Mouse (Mus musculus): Measurements from ENCODE around the gene Abcc1. TPM values are rescaled to one million over a fixed set of nuclear protein-coding genes. Genes with fewer than 3 reads are reported as not detected.

Gene Abcc1
- polyA plus RNA-seq, 1 experiment = not detected

DNA sequence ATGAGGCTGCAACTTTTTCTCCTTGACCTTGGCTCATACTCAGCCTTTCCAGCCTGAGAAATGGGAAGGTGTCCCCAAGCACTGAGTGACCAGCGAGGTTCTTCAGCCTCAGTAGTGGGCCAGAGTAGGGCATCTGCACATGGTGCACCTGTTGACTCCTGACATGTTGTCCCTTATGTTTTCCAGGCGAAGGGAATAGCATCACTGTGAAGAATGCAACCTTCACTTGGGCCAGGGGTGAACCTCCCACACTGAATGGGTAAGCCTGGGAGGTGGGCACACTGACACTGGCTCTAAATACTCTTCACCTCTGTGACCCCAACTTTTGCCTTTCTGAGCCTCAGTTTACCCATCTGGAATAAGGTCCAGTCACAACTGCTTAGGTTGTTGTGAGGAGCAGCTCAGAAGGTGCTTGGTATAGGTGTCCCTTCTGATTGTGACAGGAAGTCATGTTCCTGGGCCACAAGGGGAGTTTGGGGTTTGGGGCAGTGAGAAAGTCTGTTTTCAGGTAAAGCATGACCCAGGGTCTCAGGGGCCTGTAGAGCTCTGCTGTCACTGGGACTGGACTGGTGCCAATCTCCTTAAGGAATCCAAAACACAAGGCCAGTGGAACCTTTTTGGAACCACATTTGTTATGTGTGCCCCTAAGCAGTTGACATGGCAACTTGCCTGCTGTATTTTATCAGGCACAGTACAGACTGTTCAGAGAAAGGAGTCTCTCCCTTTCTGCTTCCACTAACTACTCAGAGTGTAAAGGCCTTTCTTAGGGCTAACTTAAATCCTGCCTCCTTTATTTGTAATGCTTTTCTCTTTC is 78.7 kb downstream of the Abcc1 start:
- 91% methylated on average over 2 of the region's 2 CpGs for WGBS
- no peak overlapping the region for H3K4me3 ChIP-seq (ENCODE audit: insufficient read depth, low read depth, low read length)
- H3K27ac ChIP-seq (ENCODE audit: insufficient read depth, low read depth, low read length) = no peak overlapping the region
- no peak for TF ChIP-seq POLR2A (IDR thresholded peaks at IDR 0.05; ENCODE audit: insufficient read depth, low read depth, low read length)
- no peak for TF ChIP-seq CTCF (IDR thresholded peaks at IDR 0.05; ENCODE audit: insufficient read depth, low read depth, low read length)
- 0 out of 2 replicates have a peak, but pooled peaks cover 3% of the 10 kb centered on the region for H3K4me1 ChIP-seq (ENCODE audit: control insufficient read depth, insufficient read depth, low read length)

GRCm38 (mm10) chr16:14444059-14444855 is 82.9 kb downstream of the Abcc1 start:
- no peak for TF ChIP-seq CTCF (IDR thresholded peaks at IDR 0.05; ENCODE audit: insufficient read depth, low read depth, low read length)
- no peak for TF ChIP-seq POLR2A (IDR thresholded peaks at IDR 0.05; ENCODE audit: insufficient read depth, low read depth, low read length)
- WGBS = 66% methylated on average over 6 of the region's 6 CpGs
- Histone ChIP-seq H3K27ac (ENCODE audit: insufficient read depth, low read depth, low read length) (no peak overlapping the region), H3K4me1 (ENCODE audit: control insufficient read depth, insufficient read depth, low read length) (peaks cover 2% of the 10 kb centered on the region; the same call in 1 of the 2 replicates), H3K4me3 (ENCODE audit: insufficient read depth, low read depth, low read length) (no peak overlapping the region)

DNA sequence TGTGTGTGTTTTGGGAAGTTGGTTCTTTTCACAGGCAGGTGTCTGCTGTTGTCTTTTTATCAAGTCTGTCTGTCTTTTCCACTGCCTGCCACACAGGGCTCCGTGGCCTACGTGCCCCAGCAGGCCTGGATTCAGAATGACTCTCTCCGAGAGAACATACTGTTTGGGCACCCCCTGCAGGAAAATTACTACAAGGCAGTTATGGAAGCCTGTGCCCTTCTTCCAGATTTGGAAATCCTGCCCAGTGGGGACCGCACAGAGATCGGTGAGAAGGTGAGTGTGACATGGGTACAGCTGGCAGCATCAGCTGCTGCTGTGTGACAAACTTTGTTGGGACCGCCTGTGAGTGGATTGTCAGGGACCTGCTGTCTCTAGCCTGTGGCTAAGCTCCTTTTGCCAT is 83.8 kb downstream of the Abcc1 start:
- no peak overlapping the region for H3K27ac ChIP-seq (ENCODE audit: insufficient read depth, low read depth, low read length)
- TF ChIP-seq POLR2A (IDR thresholded peaks at IDR 0.05; ENCODE audit: insufficient read depth, low read depth, low read length) = no peak
- H3K4me1 ChIP-seq (ENCODE audit: control insufficient read depth, insufficient read depth, low read length) = peaks cover 7% of the 10 kb centered on the region; the same call in 1 of the 2 replicates
- 73% methylated on average over 6 of the region's 6 CpGs for WGBS
- H3K4me3 ChIP-seq (ENCODE audit: insufficient read depth, low read depth, low read length) = no peak overlapping the region

GRCm38 (mm10) chr16:14447366-14447765 is 86.0 kb downstream of the Abcc1 start:
- Histone ChIP-seq H3K27ac (ENCODE audit: insufficient read depth, low read depth, low read length) (no peak overlapping the region), H3K4me1 (ENCODE audit: control insufficient read depth, insufficient read depth, low read length) (peaks cover 12% of the 10 kb centered on the region; the same call in 1 of the 2 replicates), H3K4me3 (ENCODE audit: insufficient read depth, low read depth, low read length) (no peak overlapping the region)
- TF ChIP-seq POLR2A (IDR thresholded peaks at IDR 0.05; ENCODE audit: insufficient read depth, low read depth, low read length) = no peak
- TF ChIP-seq CTCF (IDR thresholded peaks at IDR 0.05; ENCODE audit: insufficient read depth, low read depth, low read length) = no peak
- 85% methylated on average over 4 of the region's 4 CpGs for WGBS

DNA sequence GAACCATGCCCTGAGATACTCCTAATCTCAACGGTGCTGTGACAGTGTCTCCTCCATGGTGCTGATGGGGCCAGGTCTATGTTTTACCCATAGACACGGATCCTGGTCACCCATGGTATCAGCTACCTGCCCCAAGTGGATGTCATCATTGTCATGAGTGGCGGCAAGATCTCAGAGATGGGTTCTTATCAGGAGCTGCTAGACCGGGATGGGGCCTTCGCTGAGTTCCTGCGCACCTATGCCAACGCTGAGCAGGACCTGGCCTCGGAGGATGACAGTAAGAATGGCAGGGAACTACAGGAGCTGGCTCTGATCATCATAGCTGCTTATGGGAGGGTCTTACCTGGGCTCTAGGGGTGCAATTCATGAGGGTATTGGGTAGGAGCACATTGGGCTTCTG is 86.9 kb downstream of the Abcc1 start:
- peaks cover 17% of the 10 kb centered on the region for H3K4me1 ChIP-seq (ENCODE audit: control insufficient read depth, insufficient read depth, low read length)
- WGBS = 97% methylated on average over 8 of the region's 8 CpGs
- H3K27ac ChIP-seq (ENCODE audit: insufficient read depth, low read depth, low read length) = no peak overlapping the region
- TF ChIP-seq CTCF (IDR thresholded peaks at IDR 0.05; ENCODE audit: insufficient read depth, low read depth, low read length) = no peak
- TF ChIP-seq POLR2A (IDR thresholded peaks at IDR 0.05; ENCODE audit: insufficient read depth, low read depth, low read length) = no peak
- H3K4me3 ChIP-seq (ENCODE audit: insufficient read depth, low read depth, low read length) = no peak overlapping the region

DNA sequence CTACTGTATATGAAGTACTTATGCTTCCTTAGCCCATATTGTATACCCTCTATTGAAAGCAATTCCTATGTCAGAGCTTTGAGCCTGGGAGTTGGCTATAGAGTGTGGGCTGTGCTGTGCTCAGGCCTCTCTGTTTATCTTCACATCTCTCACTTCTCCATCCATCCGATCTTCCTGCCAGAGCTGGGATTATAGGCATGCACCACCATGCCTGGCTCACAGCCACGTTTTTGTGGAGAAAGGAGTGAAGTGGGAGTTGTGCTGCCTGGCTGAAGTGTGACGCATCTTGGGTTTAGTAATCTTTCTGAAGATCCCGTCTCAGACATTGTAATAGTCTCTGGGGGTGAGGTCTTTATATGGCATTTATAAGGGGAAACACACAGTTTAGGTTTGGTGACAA is 88.5 kb downstream of the Abcc1 start:
- 47% methylated on average over 4 of the region's 4 CpGs for WGBS
- Histone ChIP-seq H3K4me1 (ENCODE audit: control insufficient read depth, insufficient read depth, low read length) (peaks cover 21% of the 10 kb centered on the region), H3K27ac (ENCODE audit: insufficient read depth, low read depth, low read length) (peak overlapping the region; percentile 80), H3K4me3 (ENCODE audit: insufficient read depth, low read depth, low read length) (no peak overlapping the region)
- no peak for TF ChIP-seq CTCF (IDR thresholded peaks at IDR 0.05; ENCODE audit: insufficient read depth, low read depth, low read length)
- no peak for TF ChIP-seq POLR2A (IDR thresholded peaks at IDR 0.05; ENCODE audit: insufficient read depth, low read depth, low read length)

DNA sequence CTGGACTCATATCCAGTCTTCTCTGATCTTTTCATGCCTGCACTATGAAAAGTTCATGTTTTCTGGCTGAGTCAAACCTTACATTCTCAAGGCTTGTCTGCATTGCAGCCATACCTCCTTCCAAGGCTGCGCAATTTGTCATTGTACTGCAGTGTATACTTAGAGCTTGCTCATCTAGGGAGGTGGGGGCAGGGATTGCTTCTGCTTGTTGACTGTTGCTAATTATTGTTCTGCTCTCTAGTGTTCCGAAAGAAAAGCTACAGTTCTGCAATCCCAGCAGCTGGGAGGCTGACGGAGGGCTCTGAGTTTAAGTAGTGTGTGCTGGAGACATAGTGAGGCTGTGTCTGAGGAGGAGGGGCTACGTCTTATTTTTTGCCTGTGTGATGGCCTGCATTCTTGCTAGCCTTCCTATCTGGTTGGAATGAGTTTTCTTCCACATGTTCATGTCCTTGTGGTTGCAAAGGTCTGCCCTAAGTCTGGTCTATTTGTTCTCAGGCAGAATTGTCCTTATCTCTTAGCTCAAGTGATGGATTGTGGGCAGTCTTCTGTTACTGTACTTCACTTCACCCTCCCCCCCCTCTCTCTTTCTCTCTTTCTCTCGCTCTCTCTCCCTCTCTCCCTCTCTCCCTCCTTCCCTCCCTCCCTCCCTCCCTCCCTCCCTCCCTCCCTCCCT is 90.2 kb downstream of the Abcc1 start:
- Histone ChIP-seq H3K4me1 (ENCODE audit: control insufficient read depth, insufficient read depth, low read length) (peaks cover 21% of the 10 kb centered on the region), H3K27ac (ENCODE audit: insufficient read depth, low read depth, low read length) (peak overlapping the region; percentile 95), H3K4me3 (ENCODE audit: insufficient read depth, low read depth, low read length) (no peak overlapping the region)
- TF ChIP-seq POLR2A (IDR thresholded peaks at IDR 0.05; ENCODE audit: insufficient read depth, low read depth, low read length) (no peak), CTCF (IDR thresholded peaks at IDR 0.05; ENCODE audit: insufficient read depth, low read depth, low read length) (no peak)
- WGBS = 19% methylated on average over 5 of the region's 5 CpGs

- WGBS = 93% methylated on average over 2 of the region's 2 CpGs
- TF ChIP-seq CTCF (IDR thresholded peaks at IDR 0.05; ENCODE audit: insufficient read depth, low read depth, low read length) = no peak
- no peak for TF ChIP-seq POLR2A (IDR thresholded peaks at IDR 0.05; ENCODE audit: insufficient read depth, low read depth, low read length)
- H3K4me1 ChIP-seq (ENCODE audit: control insufficient read depth, insufficient read depth, low read length) = no peaks in the 10 kb centered on the region
- H3K27ac ChIP-seq (ENCODE audit: insufficient read depth, low read depth, low read length) = no peak overlapping the region
- no peak overlapping the region for H3K4me3 ChIP-seq (ENCODE audit: insufficient read depth, low read depth, low read length)
Measured at GRCm38 (mm10) chr16:14462535-14462934, 101.2 kb downstream of the Abcc1 start.
